Mouse (Mus musculus) lung, adult 2 months (tissue): ENCODE measurements at regions not wholly inside any gene's neighbourhood (a gene's known extent, or its start where the extent isn't known, plus 50 kb on each side); places are given as distances from the start of the nearest gene placed in this dataset.

Source experiments
- CTCF ChIP-seq: fragments of 200-500 bp; IDR thresholded peaks from 2 replicates; pipeline ENCODE4 v1.5.1; 2011; ENCODE audit warnings: mild to moderate bottlenecking, low read length, control low read depth; ENCODE audit not compliant: insufficient read depth
- POLR2A ChIP-seq: fragments of 200-500 bp; IDR thresholded peaks from 2 replicates; pipeline ENCODE4 v1.6.1; 2011; ENCODE audit warnings: low read depth, mild to moderate bottlenecking, control low read depth, low read length, borderline replicate concordance; ENCODE audit errors: extremely low read depth

DNA sequence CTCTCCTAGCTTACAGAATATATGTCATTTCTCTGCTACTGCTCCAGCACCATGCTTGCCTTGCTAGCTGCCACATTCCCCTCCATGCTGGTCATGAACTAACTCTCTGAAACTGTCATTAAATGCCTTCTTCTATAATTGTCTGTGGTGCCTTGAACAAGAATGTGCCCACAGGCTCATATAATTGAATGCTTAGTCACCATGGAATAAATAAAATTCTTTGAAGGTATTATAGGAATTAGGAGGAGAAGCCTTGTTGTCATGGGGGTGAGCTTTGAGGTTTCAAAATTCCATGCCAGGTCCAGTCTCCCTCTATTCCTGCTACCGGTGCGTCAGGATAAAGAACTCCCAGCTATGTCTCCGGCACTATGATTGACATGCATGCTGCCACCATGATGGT lies 171.9 kb downstream of the Atp6ap1l start:
- no peak for TF ChIP-seq CTCF
- TF ChIP-seq POLR2A = no peak
